Mouse (Mus musculus) heart, adult 9 months (tissue): ENCODE data around the gene Phf21a.
"Not testable (repeated sequence)": the region's sequence is repeated elsewhere in the genome, so short reads cannot be mapped to it uniquely, and the experiment has no call there.

ENCODE experiments used
- DNase-seq, 2 experiments: peaks; one replicate each; pipeline ENCODE4 v3.0.0; 2022; ENCODE audit warnings: low spot score in 2 of 2

The Phf21a gene

GRCm38 (mm10) chr2:92082196-92082595, 10.7 kb upstream of the Phf21a start:
- DNase-seq = no peak

GRCm38 (mm10) chr2:92085721-92086120, 7.2 kb upstream of the Phf21a start:
- DNase-seq = no peak

GRCm38 (mm10) chr2:92087065-92087464, 5.9 kb upstream of the Phf21a start:
- no peak for DNase-seq

- DNase-seq = no peak
Observed at GRCm38 (mm10) chr2:92089782-92090181, 3.1 kb upstream of the Phf21a start.

GRCm38 (mm10) chr2:92093503-92093902, 586 bp downstream of the Phf21a start:
- DNase-seq = not testable (repeated sequence)

GRCm38 (mm10) chr2:92094078-92094477, 1.2 kb downstream of the Phf21a start:
- no peak for DNase-seq

- DNase-seq = peak; percentile 15 to 22
Observed at GRCm38 (mm10) chr2:92100768-92101167, 7.9 kb downstream of the Phf21a start.

GRCm38 (mm10) chr2:92124523-92124922, 31.6 kb downstream of the Phf21a start:
- DNase-seq = no peak

- DNase-seq = no peak
Observed at GRCm38 (mm10) chr2:92125330-92125729, 32.4 kb downstream of the Phf21a start.

GRCm38 (mm10) chr2:92130071-92130470, 37.2 kb downstream of the Phf21a start:
- no peak for DNase-seq

GRCm38 (mm10) chr2:92138736-92139135, 45.8 kb downstream of the Phf21a start:
- no peak for DNase-seq

GRCm38 (mm10) chr2:92139365-92139764, 46.4 kb downstream of the Phf21a start:
- no peak for DNase-seq

- no peak for DNase-seq
Observed at GRCm38 (mm10) chr2:92140383-92140782, 47.5 kb downstream of the Phf21a start.

GRCm38 (mm10) chr2:92141073-92141472, 48.2 kb downstream of the Phf21a start:
- no peak for DNase-seq

- no peak for DNase-seq
Observed at GRCm38 (mm10) chr2:92143932-92144331, 51.0 kb downstream of the Phf21a start.

GRCm38 (mm10) chr2:92147925-92148750, 55.2 kb downstream of the Phf21a start:
- DNase-seq = not testable (repeated sequence)

- DNase-seq = no peak
Observed at GRCm38 (mm10) chr2:92164291-92164690, 71.4 kb downstream of the Phf21a start.

- no peak for DNase-seq
Observed at GRCm38 (mm10) chr2:92166950-92167349, 74.0 kb downstream of the Phf21a start.

GRCm38 (mm10) chr2:92171046-92171643, 78.2 kb downstream of the Phf21a start:
- no peak for DNase-seq

- DNase-seq = no peak
Observed at GRCm38 (mm10) chr2:92172300-92172699, 79.4 kb downstream of the Phf21a start.

- no peak for DNase-seq
Observed at GRCm38 (mm10) chr2:92173186-92173585, 80.3 kb downstream of the Phf21a start.

GRCm38 (mm10) chr2:92174265-92174664, 81.3 kb downstream of the Phf21a start:
- DNase-seq = no peak

GRCm38 (mm10) chr2:92175002-92175401, 82.1 kb downstream of the Phf21a start:
- no peak for DNase-seq
